Mouse (Mus musculus) brain, embryonic 18.5 days (tissue): ENCODE measurements around the gene Ubl5.
"Not testable (repeated sequence)": the region's sequence is repeated elsewhere in the genome, so short reads cannot be mapped to it uniquely, and the experiment has no call there.

Experiments
- DNase-seq: peaks from one replicate; pipeline ENCODE4 v3.0.0-alpha.2; 2012; ENCODE audit warnings: low read depth, low spot score

Gene Ubl5

GRCm38 (mm10) chr9:20653859-20654258 lies 11.2 kb downstream of the Ubl5 start:
- no peak for DNase-seq

DNA sequence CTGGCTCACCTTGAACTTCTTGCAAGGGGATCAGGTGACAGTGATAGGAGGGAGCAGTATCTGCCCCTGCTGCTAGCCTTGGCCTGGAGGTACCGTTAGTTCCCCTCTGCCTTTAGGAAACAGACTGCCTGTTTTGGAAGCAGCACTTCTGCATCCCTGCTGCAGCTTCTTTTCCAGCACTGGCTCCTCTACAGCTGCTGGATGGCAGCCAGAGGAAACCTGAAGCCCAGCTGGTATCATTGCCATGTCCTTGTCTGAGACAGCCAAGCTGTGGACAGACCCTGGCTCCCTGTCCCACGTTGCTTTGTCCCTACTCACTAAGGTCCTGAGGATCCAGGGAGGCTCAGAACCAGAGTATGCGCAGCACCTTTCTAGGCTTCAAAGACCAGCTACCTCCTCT lies 14.9 kb downstream of the Ubl5 start:
- no peak for DNase-seq

GRCm38 (mm10) chr9:20662325-20662724 lies 19.6 kb downstream of the Ubl5 start:
- DNase-seq, result no peak

GRCm38 (mm10) chr9:20662874-20663273 lies 20.2 kb downstream of the Ubl5 start:
- no peak for DNase-seq

- no peak for DNase-seq
These were observed 21.3 kb downstream of the Ubl5 start for GRCm38 (mm10) chr9:20663956-20664355.

DNA sequence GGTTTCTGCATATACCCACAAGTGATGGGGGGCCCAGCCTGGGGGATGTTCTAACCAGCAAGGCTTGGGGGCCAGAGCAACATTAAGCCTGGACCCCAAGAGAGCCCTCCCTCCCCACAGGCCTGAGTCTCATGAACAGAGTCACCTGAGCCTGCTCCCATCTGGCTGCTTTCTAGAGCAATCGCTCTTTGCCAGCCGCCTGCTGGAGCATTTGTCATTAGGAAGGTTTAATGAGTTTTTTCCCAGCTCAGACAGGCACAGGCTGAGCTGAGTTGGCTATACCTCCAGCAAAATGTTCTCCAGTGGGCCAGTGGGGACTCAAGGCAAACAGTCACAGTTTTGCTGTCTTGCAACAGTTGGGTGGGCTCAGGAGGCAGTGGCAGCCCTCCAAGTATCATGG lies 21.7 kb downstream of the Ubl5 start:
- DNase-seq, result no peak

DNA sequence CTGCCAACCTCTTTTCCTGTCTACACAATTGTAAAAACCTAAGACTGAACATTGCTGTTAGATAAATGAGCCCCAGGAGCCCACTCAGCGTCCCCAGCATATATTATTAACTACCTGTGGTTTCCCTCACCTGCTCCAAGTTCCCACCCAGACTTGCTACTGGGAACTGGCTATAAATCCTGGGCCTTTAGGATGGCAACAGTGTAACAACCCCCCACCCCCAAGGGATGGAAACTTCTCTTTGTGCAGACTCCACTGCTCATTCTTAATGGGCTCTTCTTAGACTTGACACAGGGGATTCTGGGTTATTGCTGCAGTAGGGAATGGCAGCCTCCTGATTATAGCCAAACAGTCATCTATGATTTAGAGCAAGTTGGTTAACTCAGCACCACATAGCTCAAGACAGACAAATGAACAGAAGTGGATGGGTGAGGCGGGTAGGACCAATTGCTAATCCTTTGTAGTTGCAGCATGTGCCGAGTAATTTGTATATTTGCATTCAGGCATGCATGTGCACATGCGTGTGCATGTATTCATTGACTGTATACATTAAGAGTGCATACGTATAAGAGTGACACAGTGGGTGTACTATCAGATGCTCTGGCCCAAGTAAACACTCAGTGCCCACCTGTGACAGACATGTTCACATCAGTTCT lies 22.4 kb downstream of the Ubl5 start:
- DNase-seq, result no peak

DNA sequence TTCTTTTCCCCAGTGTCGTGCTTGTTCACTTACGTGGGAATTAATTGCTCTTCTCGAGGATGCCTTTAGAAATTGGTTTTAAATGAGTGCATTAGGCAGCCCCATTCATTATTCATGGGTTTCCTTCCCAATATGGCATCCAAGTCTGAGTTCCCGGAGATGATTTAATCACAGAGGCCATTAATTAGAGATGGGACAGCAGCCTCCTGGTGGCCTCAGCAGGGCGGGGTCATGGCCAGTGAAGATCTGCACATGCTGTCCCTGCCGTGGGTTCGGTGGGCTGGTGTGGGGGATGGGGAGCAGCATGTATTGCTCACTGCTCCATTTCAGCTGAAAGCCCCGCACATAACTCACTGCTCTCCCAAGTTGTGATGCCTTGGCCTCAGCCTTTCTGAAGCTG lies 23.2 kb downstream of the Ubl5 start:
- DNase-seq, result no peak

DNA sequence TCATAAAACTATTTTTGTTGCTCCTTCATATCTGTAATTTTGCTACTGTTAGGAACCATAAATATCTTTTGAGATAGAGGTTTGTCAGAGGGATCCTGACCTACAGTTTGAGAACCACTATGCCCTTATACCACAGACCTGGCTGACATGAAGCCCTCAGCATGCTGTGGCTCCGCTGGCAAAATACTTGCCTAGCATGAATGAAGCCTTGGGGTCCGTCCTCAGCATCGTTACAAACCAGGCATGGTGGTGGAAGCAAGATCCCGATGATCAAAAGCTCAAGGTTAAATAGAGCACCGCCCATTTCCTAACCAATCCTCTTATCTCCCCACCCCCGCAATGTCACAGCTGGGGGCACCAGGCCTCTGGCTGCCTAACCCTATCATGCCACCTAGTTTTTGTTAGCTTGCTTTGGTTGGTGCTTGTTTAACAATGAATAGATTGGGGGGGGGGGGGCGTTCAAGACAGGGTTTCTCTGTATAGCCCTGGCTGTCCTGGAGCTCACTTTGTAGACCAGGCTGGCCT lies 23.9 kb downstream of the Ubl5 start:
- no peak for DNase-seq

- no peak for DNase-seq
These were observed 25.4 kb downstream of the Ubl5 start for GRCm38 (mm10) chr9:20668065-20668464.

DNA sequence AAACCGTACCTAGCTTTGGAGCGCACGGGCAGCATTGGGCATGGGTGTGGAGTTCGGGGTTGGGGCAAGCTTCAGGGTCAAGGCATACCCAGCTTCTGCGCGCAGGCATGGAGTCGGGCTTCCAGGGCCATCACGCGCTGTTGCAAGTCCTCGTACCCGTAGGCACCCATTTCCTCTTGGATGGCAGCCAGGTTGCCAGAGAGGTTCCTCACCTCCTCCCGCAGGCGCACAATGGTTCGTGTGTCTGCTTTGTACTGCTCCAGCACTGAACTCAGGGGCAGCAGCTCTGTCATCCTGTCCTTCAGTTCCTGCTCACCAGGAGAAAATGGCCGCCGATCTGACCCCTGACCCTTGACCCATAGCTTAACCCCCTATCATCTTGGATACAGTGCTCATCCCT lies 29.4 kb downstream of the Ubl5 start:
- no peak for DNase-seq

DNA sequence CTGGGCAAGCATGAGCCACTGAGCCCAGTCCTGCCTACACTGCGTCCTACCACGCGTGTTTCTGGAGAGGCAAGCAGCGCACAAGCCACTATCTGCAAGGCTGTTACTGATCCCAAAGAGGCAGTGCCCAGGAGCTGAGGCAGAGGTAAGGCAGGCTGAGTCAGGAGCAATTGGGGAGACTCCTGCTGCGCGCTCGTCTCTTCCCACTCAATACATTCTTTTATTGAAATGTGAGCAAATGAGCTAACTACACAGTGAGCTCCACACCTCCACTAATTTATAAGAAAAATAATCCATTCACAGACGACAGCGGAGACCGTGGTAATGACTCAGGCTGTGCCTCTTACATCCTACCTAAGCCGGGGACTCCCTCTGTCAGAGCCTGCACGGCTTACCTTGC lies 35.2 kb downstream of the Ubl5 start:
- DNase-seq, result no peak

DNA sequence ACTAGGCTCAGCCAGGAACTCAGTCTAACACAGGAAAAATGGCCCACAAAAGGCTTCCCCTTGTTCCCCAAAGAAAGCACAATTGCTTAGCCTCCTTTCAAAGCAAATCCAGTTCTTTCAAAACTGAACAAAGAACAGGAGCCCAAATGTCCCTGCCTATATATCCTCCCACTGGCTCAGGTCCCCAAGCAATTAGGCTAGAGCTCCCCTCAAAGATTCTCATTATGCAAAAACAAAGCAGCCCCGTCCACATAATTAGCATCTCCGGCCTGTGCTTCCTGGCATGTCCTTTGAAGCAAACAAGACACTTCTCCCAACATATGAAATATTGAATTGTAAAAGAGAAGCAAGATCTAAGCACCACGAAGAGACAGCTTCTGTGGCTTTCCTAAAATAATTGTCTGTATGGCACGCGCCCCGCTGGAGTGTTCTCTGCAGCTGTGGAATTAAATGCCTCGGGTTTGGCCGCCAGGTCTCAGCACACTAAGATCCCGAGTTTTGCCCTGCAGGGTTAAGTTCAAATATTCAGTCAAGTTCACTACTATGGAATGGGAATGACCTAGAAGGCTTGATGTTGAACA lies 37.8 kb downstream of the Ubl5 start:
- DNase-seq, result no peak

- no peak for DNase-seq
These were observed 39.1 kb downstream of the Ubl5 start for GRCm38 (mm10) chr9:20681546-20682388.

GRCm38 (mm10) chr9:20682389-20682722 lies 39.7 kb downstream of the Ubl5 start:
- no peak for DNase-seq

DNA sequence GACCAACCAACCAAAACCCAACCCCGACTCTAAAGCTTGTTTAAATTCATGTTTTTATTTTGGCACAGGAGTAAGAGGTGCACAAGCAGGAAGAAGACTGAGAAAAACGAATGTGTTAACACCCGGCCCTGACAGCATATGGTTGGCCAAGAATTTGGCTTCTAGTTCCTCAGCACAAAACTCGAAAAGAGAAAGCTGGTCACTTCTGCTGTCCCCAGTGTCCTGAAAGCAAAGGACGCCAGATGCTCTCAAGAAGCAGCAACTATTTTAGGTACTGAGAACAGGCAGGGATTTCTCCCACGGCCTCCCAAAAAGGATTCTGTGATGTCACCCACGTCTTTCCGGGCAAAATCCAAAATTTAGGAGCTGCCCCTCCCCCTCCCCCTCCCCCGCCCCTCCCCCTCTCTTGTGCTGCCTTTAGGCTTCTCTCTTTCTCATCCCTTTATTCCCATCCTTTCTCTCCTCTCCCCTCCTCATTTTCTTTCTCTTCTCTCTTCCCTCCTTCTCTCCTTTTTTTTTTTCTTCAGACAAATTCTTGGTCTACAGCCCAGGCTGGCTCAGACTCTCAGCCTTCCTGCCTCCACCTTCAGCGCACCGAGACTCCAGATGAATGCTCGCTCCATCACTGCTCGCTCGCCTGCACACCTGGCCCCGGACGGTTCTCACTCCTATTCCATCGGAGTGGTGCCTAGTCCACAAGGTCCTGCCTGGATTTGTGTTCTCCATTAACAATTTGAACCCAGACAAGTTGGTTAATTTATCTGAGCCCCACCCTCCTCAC lies 42.6 kb downstream of the Ubl5 start:
- no peak for DNase-seq

- no peak for DNase-seq
These were observed 46.7 kb downstream of the Ubl5 start for GRCm38 (mm10) chr9:20689403-20689802.

- no peak for DNase-seq
These were observed 47.2 kb downstream of the Ubl5 start for GRCm38 (mm10) chr9:20689913-20690312.

DNA sequence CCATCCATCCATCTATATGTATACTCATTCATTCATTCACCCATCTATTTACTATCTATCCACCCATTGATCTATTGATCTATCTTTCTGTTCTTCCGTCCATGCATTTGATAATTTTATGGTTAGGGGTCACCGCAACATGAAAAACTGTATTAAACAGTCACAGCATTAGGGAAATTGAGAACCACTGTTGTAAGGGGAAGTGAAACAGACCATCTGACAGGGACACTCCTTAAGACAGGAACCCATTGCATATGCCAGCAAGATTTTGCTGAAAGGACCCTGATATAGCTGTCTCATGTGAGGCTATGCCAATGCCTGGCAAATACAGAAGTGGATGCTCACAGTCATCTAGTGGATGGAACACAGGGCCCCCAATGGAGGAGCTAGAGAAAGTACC lies 47.8 kb downstream of the Ubl5 start:
- DNase-seq, result not testable (repeated sequence)

- no peak for DNase-seq
These were observed 50.2 kb downstream of the Ubl5 start for GRCm38 (mm10) chr9:20692863-20693262.

DNA sequence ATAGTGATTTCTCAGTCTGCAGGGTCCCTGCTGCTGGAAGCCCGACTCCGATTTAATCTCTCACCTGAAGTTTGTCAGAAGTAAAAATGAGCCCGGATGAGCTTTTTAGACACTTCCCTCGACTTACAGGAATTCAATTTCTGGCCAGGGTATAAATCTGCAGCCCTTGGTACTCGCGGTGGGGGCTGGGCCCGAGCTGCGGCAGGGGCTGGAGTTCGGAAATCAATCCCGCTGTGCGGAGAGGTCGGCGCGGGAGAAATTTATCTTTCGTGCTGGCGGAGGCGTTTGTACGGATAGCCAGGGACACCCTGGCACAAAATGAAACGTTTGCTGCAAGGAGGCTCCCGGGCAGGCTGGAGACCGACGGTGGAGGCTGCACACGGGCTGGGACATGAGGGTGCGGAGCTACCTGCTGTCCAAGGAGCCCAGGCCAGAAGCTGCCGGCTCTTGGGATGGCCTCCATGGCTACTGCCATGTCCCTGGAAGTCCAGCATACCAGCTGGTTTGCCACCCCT lies 52.1 kb downstream of the Ubl5 start:
- no peak for DNase-seq
